Mouse (Mus musculus) liver, embryonic 15.5 days (tissue): ENCODE measurements around the gene Mief2. TPM values are rescaled to one million over a fixed set of nuclear protein-coding genes. Genes with fewer than 3 reads are reported as not detected.
A peak's percentile ranks its signal among the peaks of the same experiment; 100 is the strongest.

Experiments used
- ATAC-seq: fragments of 200-750 bp; cut with Nextera tagmentation; 2 replicates; pipeline ENCODE4 v1.8.0; 2017; ENCODE audit warnings: moderate number of reproducible peaks, mild to moderate bottlenecking, moderate library complexity; ENCODE audit not compliant: insufficient read depth
- H3K27ac ChIP-seq: fragments of 300-500 bp; sonication (generic); replicated peaks from 2 replicates; pipeline ENCODE4 v1.5.1; 2015; ENCODE audit warnings: mild to moderate bottlenecking, inconsistent platforms
- H3K27me3 ChIP-seq: fragments of 300-500 bp; sonication (generic); 2 replicates; pipeline ENCODE4 v1.6.1; 2015; ENCODE audit warnings: mild to moderate bottlenecking, inconsistent platforms
- H3K36me3 ChIP-seq: fragments of 300-500 bp; sonication (generic); replicated peaks from 2 replicates; pipeline ENCODE4 v1.6.1; 2015; ENCODE audit warnings: moderate library complexity, mild to moderate bottlenecking, inconsistent platforms
- H3K4me1 ChIP-seq: fragments of 300-500 bp; sonication (generic); replicated peaks from 2 replicates; pipeline ENCODE4 v1.6.1; 2015; ENCODE audit warnings: inconsistent platforms
- H3K4me2 ChIP-seq: fragments of 300-500 bp; sonication (generic); 2 replicates; pipeline ENCODE4 v1.6.1; 2015; ENCODE audit warnings: moderate library complexity, mild to moderate bottlenecking, inconsistent platforms
- H3K4me3 ChIP-seq: fragments of 300-500 bp; sonication (generic); replicated peaks from 2 replicates; pipeline ENCODE4 v1.5.1; 2015; ENCODE audit warnings: mild to moderate bottlenecking, inconsistent platforms
- H3K9ac ChIP-seq: fragments of 300-500 bp; sonication (generic); 2 replicates; pipeline ENCODE4 v1.6.1; 2015; ENCODE audit warnings: moderate library complexity, mild to moderate bottlenecking, inconsistent platforms
- H3K9me3 ChIP-seq: fragments of 300-500 bp; sonication (generic); replicated peaks from 2 replicates; pipeline ENCODE4 v1.6.1; 2016; ENCODE audit warnings: inconsistent platforms
- WGBS: fragments of 180-500 bp; shearing (Covaris S2); methylation state at CpG from one replicate; pipeline ENCODE4 v1.1.7; 2015; ENCODE audit warnings: mixed read lengths; ENCODE audit not compliant: insufficient replicate concordance; 5-methylcytosine and 5-hydroxymethylcytosine counted together
- polyA plus RNA-seq: library from polyadenylated mRNA; unstranded; fragments of >200 nt; fragmentation: Nextera tagmentation; extraction: Ambion mirVana; gene quantifications from 2 replicates; pipeline ENCODE4 v1.2.1, GENCODE M21; 2015

The Mief2 gene
- polyA plus RNA-seq, 1 experiment from 2014 or later = 2.5 TPM

- H3K4me2 ChIP-seq = peak within 1 kb of the TSS; percentile 86
- peak within 1 kb of the TSS; percentile 91 for H3K4me3 ChIP-seq
- H3K36me3 ChIP-seq = peaks cover 33% of the 10 kb centered on the region
- under 1% methylated on average over 62 of the region's 71 CpGs for WGBS
- peaks cover 40% of the 10 kb centered on the region for H3K4me1 ChIP-seq
- H3K27me3 ChIP-seq = no peaks in the 10 kb centered on the region
- H3K9me3 ChIP-seq = no peaks in the 10 kb centered on the region
- peak; percentile 77 for ATAC-seq
- H3K27ac ChIP-seq = peak within 1 kb of the TSS; percentile 80
- H3K9ac ChIP-seq = peak within 1 kb of the TSS; percentile 82
Measured at GRCm38 (mm10) chr11:60726601-60727391, 1.4 kb upstream of the Mief2 start, which contains the start of gene Flii. TSS of gene Flii (minus strand) at chr11:60727263.

GRCm38 (mm10) chr11:60727392-60728140, 632 bp upstream of the Mief2 start:
- ATAC-seq = peak; percentile 4; the same call in 1 of the 2 replicates
- 5% methylated on average over 12 of the region's 12 CpGs for WGBS
- peak overlapping the region; percentile 86 for H3K4me2 ChIP-seq
- peak overlapping the region; percentile 82 for H3K9ac ChIP-seq
- peaks cover 25% of the 10 kb centered on the region for H3K36me3 ChIP-seq
- H3K9me3 ChIP-seq = no peaks in the 10 kb centered on the region
- no peaks in the 10 kb centered on the region for H3K27me3 ChIP-seq
- H3K27ac ChIP-seq = peak overlapping the region; percentile 80
- H3K4me3 ChIP-seq = peak overlapping the region; percentile 91
- H3K4me1 ChIP-seq = peaks cover 40% of the 10 kb centered on the region

GRCm38 (mm10) chr11:60729217-60729641, 1.0 kb downstream of the Mief2 start:
- H3K36me3 ChIP-seq = peaks cover 10% of the 10 kb centered on the region; the same call in 1 of the 2 replicates
- no peaks in the 10 kb centered on the region for H3K9me3 ChIP-seq
- peak overlapping the region; percentile 86 for H3K4me2 ChIP-seq
- ATAC-seq = no peak
- peak overlapping the region; percentile 35; the same call in 1 of the 2 replicates for H3K9ac ChIP-seq
- 70% methylated on average over 6 of the region's 6 CpGs for WGBS
- H3K27me3 ChIP-seq = no peaks in the 10 kb centered on the region
- H3K4me3 ChIP-seq = peak overlapping the region; percentile 91
- peaks cover 40% of the 10 kb centered on the region for H3K4me1 ChIP-seq
- peak overlapping the region; percentile 80; the same call in 1 of the 2 replicates for H3K27ac ChIP-seq

GRCm38 (mm10) chr11:60730169-60730568, 2.0 kb downstream of the Mief2 start:
- no peaks in the 10 kb centered on the region for H3K9me3 ChIP-seq
- peaks cover 40% of the 10 kb centered on the region for H3K4me1 ChIP-seq
- 0 out of 2 replicates have a peak, but pooled peaks cover 2% of the 10 kb centered on the region for H3K36me3 ChIP-seq
- H3K4me2 ChIP-seq = no peak overlapping the region
- no peak for ATAC-seq
- no peak overlapping the region for H3K4me3 ChIP-seq
- WGBS = 69% methylated on average over 9 of the region's 9 CpGs
- H3K9ac ChIP-seq = no peak overlapping the region
- no peaks in the 10 kb centered on the region for H3K27me3 ChIP-seq
- no peak overlapping the region for H3K27ac ChIP-seq

- no peak overlapping the region for H3K27ac ChIP-seq
- no peak for ATAC-seq
- H3K4me1 ChIP-seq = peaks cover 36% of the 10 kb centered on the region
- no peak overlapping the region for H3K4me2 ChIP-seq
- no peaks in the 10 kb centered on the region for H3K9me3 ChIP-seq
- no peaks in the 10 kb centered on the region for H3K27me3 ChIP-seq
- 0 out of 2 replicates have a peak, but pooled peaks cover 2% of the 10 kb centered on the region for H3K36me3 ChIP-seq
- H3K4me3 ChIP-seq = no peak overlapping the region
- H3K9ac ChIP-seq = no peak overlapping the region
- 84% methylated on average over 14 of the region's 14 CpGs for WGBS
Measured at GRCm38 (mm10) chr11:60731251-60731650, 3.1 kb downstream of the Mief2 start.

- WGBS = 57% methylated on average over 2 of the region's 2 CpGs
- no peak overlapping the region for H3K27ac ChIP-seq
- H3K9me3 ChIP-seq = no peaks in the 10 kb centered on the region
- H3K36me3 ChIP-seq = 0 out of 2 replicates have a peak, but pooled peaks cover 4% of the 10 kb centered on the region
- peaks cover 22% of the 10 kb centered on the region for H3K4me1 ChIP-seq
- no peaks in the 10 kb centered on the region for H3K27me3 ChIP-seq
- no peak overlapping the region for H3K4me2 ChIP-seq
- no peak overlapping the region for H3K4me3 ChIP-seq
- no peak for ATAC-seq
- no peak overlapping the region for H3K9ac ChIP-seq
Measured at GRCm38 (mm10) chr11:60734206-60734605, 6.0 kb downstream of the Mief2 start.

- no peak overlapping the region for H3K4me3 ChIP-seq
- H3K27me3 ChIP-seq = no peaks in the 10 kb centered on the region
- no peak overlapping the region for H3K9ac ChIP-seq
- no peak for ATAC-seq
- H3K36me3 ChIP-seq = peaks cover 12% of the 10 kb centered on the region; the same call in 1 of the 2 replicates
- 72% methylated on average over 5 of the region's 5 CpGs for WGBS
- no peaks in the 10 kb centered on the region for H3K9me3 ChIP-seq
- peaks cover 13% of the 10 kb centered on the region; the same call in 1 of the 2 replicates for H3K4me1 ChIP-seq
- no peak overlapping the region for H3K4me2 ChIP-seq
- H3K27ac ChIP-seq = no peak overlapping the region
Measured at GRCm38 (mm10) chr11:60735191-60735590, 7.0 kb downstream of the Mief2 start.

- no peaks in the 10 kb centered on the region for H3K9me3 ChIP-seq
- H3K36me3 ChIP-seq = peaks cover 22% of the 10 kb centered on the region
- no peak overlapping the region for H3K4me3 ChIP-seq
- ATAC-seq = no peak
- H3K9ac ChIP-seq = no peak overlapping the region
- H3K27ac ChIP-seq = no peak overlapping the region
- WGBS = 61% methylated on average over 3 of the region's 3 CpGs
- no peak overlapping the region for H3K4me2 ChIP-seq
- peaks cover 13% of the 10 kb centered on the region; the same call in 1 of the 2 replicates for H3K4me1 ChIP-seq
- no peaks in the 10 kb centered on the region for H3K27me3 ChIP-seq
Measured at GRCm38 (mm10) chr11:60736491-60736890, 8.3 kb downstream of the Mief2 start.

- no peak overlapping the region for H3K4me3 ChIP-seq
- H3K4me1 ChIP-seq = peaks cover 13% of the 10 kb centered on the region; the same call in 1 of the 2 replicates
- H3K27ac ChIP-seq = 0 out of 2 replicates have a peak overlapping the region, but pooled peaks have one; percentile 33
- no peak overlapping the region for H3K9ac ChIP-seq
- peaks cover 32% of the 10 kb centered on the region for H3K36me3 ChIP-seq
- 0 out of 2 replicates have a peak, but pooled peaks have one; percentile 49 for ATAC-seq
- no peak overlapping the region for H3K4me2 ChIP-seq
- no peaks in the 10 kb centered on the region for H3K27me3 ChIP-seq
- no peaks in the 10 kb centered on the region for H3K9me3 ChIP-seq
Measured at GRCm38 (mm10) chr11:60737450-60737849, 9.3 kb downstream of the Mief2 start.

GRCm38 (mm10) chr11:60740321-60740720, 12.1 kb downstream of the Mief2 start:
- no peak for ATAC-seq
- Histone ChIP-seq H3K4me1 (peaks cover 13% of the 10 kb centered on the region; the same call in 1 of the 2 replicates), H3K36me3 (peaks cover 55% of the 10 kb centered on the region), H3K27ac (no peak overlapping the region), H3K4me3 (no peak overlapping the region), H3K4me2 (no peak overlapping the region), H3K27me3 (no peaks in the 10 kb centered on the region), H3K9ac (no peak overlapping the region), H3K9me3 (no peaks in the 10 kb centered on the region)
- 76% methylated on average over 3 of the region's 3 CpGs for WGBS

- Histone ChIP-seq H3K27me3 (no peaks in the 10 kb centered on the region), H3K4me1 (no peaks in the 10 kb centered on the region), H3K27ac (no peak overlapping the region), H3K9ac (no peak overlapping the region), H3K4me2 (no peak overlapping the region), H3K4me3 (no peak overlapping the region), H3K9me3 (no peaks in the 10 kb centered on the region), H3K36me3 (peaks cover 84% of the 10 kb centered on the region)
- no peak for ATAC-seq
- 83% methylated on average over 7 of the region's 7 CpGs for WGBS
Measured at GRCm38 (mm10) chr11:60755570-60755969, 27.4 kb downstream of the Mief2 start.
